Mouse (Mus musculus): ENCODE results near the gene Rtn4ip1. TPM values are rescaled to one million over a fixed set of nuclear protein-coding genes. Genes with fewer than 3 reads are reported as not detected.
A peak's percentile ranks its signal among the peaks of the same experiment; 100 is the strongest.
"Not testable (repeated sequence)": the region's sequence is repeated elsewhere in the genome, so short reads cannot be mapped to it uniquely, and the experiment has no call there.

Gene Rtn4ip1
- total and polyA plus RNA-seq, 3 experiments = 11.6 to 23.5 TPM; not detected in 1

- H3K36me3 ChIP-seq (ENCODE audit: control insufficient read depth in 1 of 2, insufficient read depth in 2 of 2, low read length in 2 of 2); H3K9me3 ChIP-seq (replicated peaks; ENCODE audit: insufficient read depth, low read length); H3K4me1 ChIP-seq (ENCODE audit: control insufficient read depth in 1 of 2, insufficient read depth in 2 of 2, low read length in 2 of 2); H3K79me2 ChIP-seq (ENCODE audit: control insufficient read depth, insufficient read depth, low read length, poor library complexity); H3K27ac ChIP-seq (ENCODE audit: control insufficient read depth, low read depth, low read length); H3K4me3 ChIP-seq (ENCODE audit: control insufficient read depth in 1 of 2, insufficient read depth in 1 of 2, low read depth in 2 of 2, low read length in 2 of 2); H3K27me3 ChIP-seq (ENCODE audit: control insufficient read depth in 1 of 2, insufficient read depth in 2 of 2, low read length in 2 of 2); H3K9ac ChIP-seq (ENCODE audit: control insufficient read depth, low read depth, low read length, poor library complexity, severe bottlenecking); DNase-seq (ENCODE audit: low read depth, low spot score): not testable (repeated sequence)
- TF ChIP-seq CTCF (IDR thresholded peaks at IDR 0.05 in 2 of 3, conservative IDR thresholded peaks at IDR 0.05 in 1 of 3; ENCODE audit: control insufficient read depth in 1 of 3, insufficient read depth in 1 of 3, low read depth in 2 of 3, low read length in 3 of 3, poor library complexity in 1 of 3, severe bottlenecking in 1 of 3) = peak in 1 of 3 experiments; percentile 0; a peak in 1 of 6 replicates
These were observed 24.2 kb downstream of the Rtn4ip1 start for GRCm38 (mm10) chr10:43925776-43926175.

DNA sequence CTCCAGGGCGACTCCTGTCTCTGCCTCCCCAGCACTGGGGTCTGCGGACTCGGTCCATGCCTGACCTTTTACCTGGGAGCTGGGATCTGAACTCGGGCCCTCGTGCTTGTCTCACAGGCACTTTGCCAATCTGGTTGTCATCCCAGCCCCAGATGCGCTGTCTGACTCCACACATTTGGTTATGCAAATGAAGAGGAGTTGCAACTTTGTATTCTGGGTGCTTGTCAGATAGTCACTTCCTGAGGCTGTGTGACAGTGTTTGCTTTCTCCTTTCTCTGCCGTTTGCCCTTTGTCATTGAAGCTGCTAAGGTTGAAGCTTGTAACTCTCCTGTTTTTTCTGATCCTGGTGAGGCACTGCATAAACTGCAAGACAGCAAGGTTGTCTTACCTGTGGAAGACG, 26.1 kb downstream of the Rtn4ip1 start:
- H3K9ac ChIP-seq (ENCODE audit: control insufficient read depth, low read depth, low read length, poor library complexity, severe bottlenecking) = no peak overlapping the region
- H3K9me3 ChIP-seq (replicated peaks; ENCODE audit: insufficient read depth, low read length) = no peaks in the 10 kb centered on the region
- no peak overlapping the region for H3K4me3 ChIP-seq (ENCODE audit: control insufficient read depth in 1 of 2, insufficient read depth in 1 of 2, low read depth in 2 of 2, low read length in 2 of 2)
- no peaks in the 10 kb centered on the region for H3K27me3 ChIP-seq (ENCODE audit: control insufficient read depth in 1 of 2, insufficient read depth in 2 of 2, low read length in 2 of 2)
- no peaks in the 10 kb centered on the region; a peak in 2 of 4 replicates for H3K36me3 ChIP-seq (ENCODE audit: control insufficient read depth in 1 of 2, insufficient read depth in 2 of 2, low read length in 2 of 2)
- no peak overlapping the region for H3K27ac ChIP-seq (ENCODE audit: control insufficient read depth, low read depth, low read length)
- H3K4me1 ChIP-seq (ENCODE audit: control insufficient read depth in 1 of 2, insufficient read depth in 2 of 2, low read length in 2 of 2) = no peaks in the 10 kb centered on the region
- no peak for DNase-seq (ENCODE audit: low read depth, low spot score)
- TF ChIP-seq MAX (IDR thresholded peaks at IDR 0.05; ENCODE audit: low read length) = no peak
- no peak for TF ChIP-seq RCOR1 (IDR thresholded peaks at IDR 0.05; ENCODE audit: low read depth, low read length)
- TF ChIP-seq HCFC1 (IDR thresholded peaks at IDR 0.05; ENCODE audit: low read depth, low read length) = no peak
- no peak for TF ChIP-seq E2F4 (IDR thresholded peaks at IDR 0.05; ENCODE audit: borderline replicate concordance, low read depth, low read length)
- no peak for TF ChIP-seq SMC3 (IDR thresholded peaks at IDR 0.05; ENCODE audit: low read depth, low read length)
- TF ChIP-seq TCF12 (IDR thresholded peaks at IDR 0.05; ENCODE audit: low read depth, low read length) = no peak
- H3K79me2 ChIP-seq (ENCODE audit: control insufficient read depth, insufficient read depth, low read length, poor library complexity) = no peaks in the 10 kb centered on the region

- TF ChIP-seq SIN3A (IDR thresholded peaks at IDR 0.05; ENCODE audit: low read length) = no peak
- TF ChIP-seq MXI1 (IDR thresholded peaks at IDR 0.05; ENCODE audit: low read depth, low read length) = no peak
- no peak for TF ChIP-seq TAL1 (IDR thresholded peaks at IDR 0.05; ENCODE audit: low read length)
- TF ChIP-seq MYB (IDR thresholded peaks at IDR 0.05; ENCODE audit: low read depth, low read length) = no peak
- no peak for TF ChIP-seq NELFE (IDR thresholded peaks at IDR 0.05; ENCODE audit: low read depth, low read length)
- no peak for TF ChIP-seq RCOR1 (IDR thresholded peaks at IDR 0.05; ENCODE audit: low read depth, low read length)
- no peak for TF ChIP-seq ELF1 (IDR thresholded peaks at IDR 0.05; ENCODE audit: low read depth, low read length)
- no peak for TF ChIP-seq ZNF384 (IDR thresholded peaks at IDR 0.05; ENCODE audit: low read depth, low read length)
- no peak for TF ChIP-seq POLR2A (IDR thresholded peaks at IDR 0.05; ENCODE audit: control insufficient read depth in 1 of 2, insufficient read depth in 1 of 2, low read depth in 1 of 2, low read length in 2 of 2, poor library complexity in 1 of 2)
- TF ChIP-seq POLR2AphosphoS2 (IDR thresholded peaks at IDR 0.05; ENCODE audit: low read length) = no peak
- no peak for TF ChIP-seq ZMIZ1 (IDR thresholded peaks at IDR 0.05; ENCODE audit: low read depth, low read length)
- Histone ChIP-seq H3K9me3 (replicated peaks; ENCODE audit: insufficient read depth, low read length) (no peaks in the 10 kb centered on the region), H3K79me2 (ENCODE audit: control insufficient read depth, insufficient read depth, low read length, poor library complexity) (no peaks in the 10 kb centered on the region), H3K27me3 (ENCODE audit: control insufficient read depth in 1 of 2, insufficient read depth in 2 of 2, low read length in 2 of 2) (no peaks in the 10 kb centered on the region), H3K4me3 (ENCODE audit: control insufficient read depth in 1 of 2, insufficient read depth in 1 of 2, low read depth in 2 of 2, low read length in 2 of 2) (no peak overlapping the region), H3K36me3 (ENCODE audit: control insufficient read depth in 1 of 2, insufficient read depth in 2 of 2, low read length in 2 of 2) (no peaks in the 10 kb centered on the region; a peak in 2 of 4 replicates), H3K4me1 (ENCODE audit: control insufficient read depth in 1 of 2, insufficient read depth in 2 of 2, low read length in 2 of 2) (no peaks in the 10 kb centered on the region), H3K9ac (ENCODE audit: control insufficient read depth, low read depth, low read length, poor library complexity, severe bottlenecking) (no peak overlapping the region), H3K27ac (ENCODE audit: control insufficient read depth, low read depth, low read length) (no peak overlapping the region)
- DNase-seq (ENCODE audit: low read depth, low spot score) = no peak
These were observed 27.0 kb downstream of the Rtn4ip1 start for GRCm38 (mm10) chr10:43928596-43928995.
